Mouse (Mus musculus) urinary bladder, postnatal 4 days (tissue): Measurements from ENCODE around the gene Asic2.
A peak's percentile ranks its signal among the peaks of the same experiment; 100 is the strongest.

Source experiments
- DNase-seq, 2 experiments: peaks; one replicate each; pipeline ENCODE4 v3.0.0; 2021 to 2022; ENCODE audit warnings: low spot score in 2 of 2

Asic2 gene

DNA sequence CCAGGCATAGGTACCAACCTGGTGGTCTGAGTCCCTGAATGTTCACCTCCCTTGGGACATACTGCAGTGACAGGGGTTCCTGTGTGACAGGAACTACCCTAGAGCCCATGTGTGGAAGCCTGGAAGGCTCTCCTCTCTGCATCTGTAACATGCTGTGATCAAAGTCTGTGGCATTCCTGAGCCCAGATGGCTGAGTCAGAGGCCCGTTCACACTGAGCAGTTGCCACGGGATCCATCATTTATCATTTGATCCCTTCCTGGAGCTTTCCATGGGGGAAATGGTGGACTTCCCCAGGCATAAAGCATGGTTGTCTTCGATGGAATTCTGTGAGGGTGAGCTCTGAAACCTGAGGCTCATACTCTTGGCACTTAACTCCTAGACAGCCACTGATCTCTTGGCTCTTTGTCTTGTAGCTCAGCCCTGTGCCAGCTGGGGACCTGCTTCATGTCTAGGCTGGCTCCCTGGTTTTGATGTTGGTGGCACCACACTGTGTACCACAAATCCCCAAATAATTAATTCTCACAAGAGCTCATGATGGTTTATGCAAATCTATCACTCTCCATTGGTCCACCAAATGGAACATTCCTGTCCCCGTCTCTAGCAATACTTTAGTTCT, 1054.7 kb downstream of the Asic2 start:
- DNase-seq, result no peak

DNA sequence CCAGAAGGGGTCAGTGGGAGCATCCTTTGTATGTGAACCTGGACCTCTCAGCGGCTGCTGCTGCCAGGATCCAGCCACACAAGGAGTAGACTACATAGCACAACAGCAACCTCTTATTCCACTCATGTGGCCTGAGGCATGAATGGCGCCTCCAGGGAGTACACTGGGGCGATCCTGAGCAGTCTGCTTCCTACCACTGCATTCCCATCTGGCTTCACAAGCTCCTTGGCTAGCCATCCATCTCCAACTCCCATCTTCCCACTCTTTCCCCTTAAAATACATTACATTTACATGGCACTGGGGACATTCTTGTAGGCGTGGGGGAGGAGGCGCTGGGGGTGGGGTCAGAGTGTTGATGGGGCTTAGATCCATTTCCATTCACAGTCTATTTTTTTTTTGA, 1055.5 kb downstream of the Asic2 start:
- DNase-seq, result no peak

DNA sequence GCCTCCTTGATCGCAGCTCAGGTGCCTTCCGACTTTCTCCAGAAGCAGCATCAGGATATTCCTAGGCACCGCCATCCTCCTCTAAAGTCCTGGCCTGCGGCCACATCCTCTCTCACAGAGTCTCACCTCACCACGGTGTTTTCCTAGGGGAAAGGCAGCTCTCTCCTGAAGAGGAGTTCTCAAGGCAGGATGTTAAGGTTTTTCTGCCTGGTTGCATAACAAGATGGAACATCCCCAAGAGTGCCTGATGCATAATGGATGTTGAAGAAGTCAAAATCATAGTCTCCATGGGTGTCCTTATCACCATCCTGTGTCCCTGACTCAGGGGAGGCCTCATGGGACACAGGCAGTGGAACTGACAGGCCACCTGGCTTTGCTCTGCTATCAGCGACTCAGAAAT, 1060.4 kb downstream of the Asic2 start:
- DNase-seq, result no peak

DNA sequence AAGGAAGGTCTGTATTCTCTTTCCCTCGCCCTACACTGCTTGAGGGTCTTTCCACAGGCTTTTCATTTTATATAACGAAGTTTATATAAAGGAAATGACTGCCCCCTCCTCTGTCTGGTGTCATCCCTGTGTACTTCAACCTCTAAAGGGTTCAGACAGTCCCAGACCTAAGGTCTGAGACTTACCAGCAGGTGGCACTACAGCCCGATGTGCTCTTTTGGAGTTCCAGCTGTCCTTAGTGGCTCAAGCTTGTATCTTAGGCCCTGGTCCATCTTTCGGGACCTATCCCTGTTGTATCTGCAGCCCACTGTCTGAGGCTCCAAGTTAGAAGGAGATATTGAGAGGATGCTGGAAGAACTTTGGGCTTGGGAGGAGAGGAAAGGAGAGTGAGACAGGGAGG, 1061.8 kb downstream of the Asic2 start:
- DNase-seq, result peak in 1 of 2 experiments; percentile 30

DNA sequence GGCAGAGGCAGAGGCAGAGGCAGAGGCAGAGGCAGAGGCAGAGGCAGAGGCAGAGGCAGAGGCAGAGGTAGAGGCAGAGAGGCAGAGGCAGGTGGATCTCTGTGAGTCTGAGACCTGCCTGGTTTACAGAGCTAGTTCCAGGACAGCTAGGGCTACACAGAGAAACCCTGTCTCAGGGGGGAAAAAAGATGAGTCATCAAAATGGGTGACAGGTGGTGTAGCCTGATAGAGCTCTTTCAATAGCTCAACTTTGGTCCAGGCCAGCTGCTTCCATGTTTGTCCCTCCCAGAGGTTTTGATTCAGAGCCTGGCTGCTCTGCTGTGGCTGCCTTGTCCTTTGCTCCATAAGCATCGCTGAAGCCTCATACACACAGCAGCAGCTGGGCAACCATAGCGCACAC, 1063.7 kb downstream of the Asic2 start:
- DNase-seq, result no peak

DNA sequence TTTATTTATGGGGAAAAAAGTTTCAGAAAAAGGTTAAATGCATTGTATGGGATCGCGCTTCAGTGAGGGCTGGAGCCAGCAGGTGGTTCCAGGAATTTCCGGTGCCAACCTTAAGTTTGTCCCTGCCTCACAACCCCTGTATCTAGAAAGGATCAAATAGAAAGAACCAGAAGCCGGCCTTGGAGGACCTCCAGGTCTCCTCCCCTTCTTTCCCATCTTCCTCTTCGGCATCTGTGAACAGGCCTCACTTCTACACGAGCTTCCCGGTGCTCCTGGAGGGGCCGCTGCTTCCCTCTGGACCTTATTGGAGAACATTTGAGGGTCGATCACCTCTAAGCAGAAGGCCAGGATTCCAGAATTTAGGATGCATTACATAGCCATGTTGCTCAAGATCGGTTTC, 1064.8 kb downstream of the Asic2 start:
- no peak for DNase-seq

DNA sequence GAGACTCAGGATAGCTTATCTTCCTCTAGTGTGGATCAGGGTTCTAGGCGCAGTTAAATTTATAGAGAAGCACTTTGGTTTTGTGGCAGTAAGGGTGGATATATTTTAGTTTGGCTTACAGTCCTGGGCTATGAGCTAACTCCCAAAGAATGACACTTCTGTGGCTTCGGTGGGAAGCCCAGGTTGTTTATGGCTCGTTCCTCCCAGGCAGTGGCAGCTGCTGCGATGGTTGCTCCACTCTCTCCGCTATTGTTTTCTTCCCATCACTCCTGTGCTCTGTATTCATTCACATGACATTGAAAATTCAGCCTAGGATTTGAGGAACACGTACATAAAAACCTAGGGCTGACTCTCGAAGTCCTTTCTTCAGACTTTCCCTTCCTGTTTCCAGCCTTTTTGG, 1065.6 kb downstream of the Asic2 start:
- no peak for DNase-seq

DNA sequence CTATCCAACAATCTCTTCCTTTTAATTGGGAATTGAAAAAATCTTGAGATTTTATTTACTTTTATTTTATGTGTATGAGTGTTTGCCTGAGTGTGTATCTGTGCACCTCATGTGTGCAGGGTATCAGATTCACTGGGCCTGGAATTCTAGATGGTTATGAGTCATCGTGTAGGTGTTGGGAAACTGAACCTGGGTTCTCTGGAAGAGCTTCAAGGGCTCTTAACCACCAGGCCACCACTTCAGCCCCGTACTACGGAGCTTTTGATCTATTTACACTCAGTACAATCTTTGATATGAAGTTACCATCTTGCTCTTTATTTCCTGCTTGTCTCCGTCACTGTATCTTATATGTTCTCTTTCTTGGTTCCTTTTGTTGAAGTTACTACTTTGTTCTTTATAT, 1067.7 kb downstream of the Asic2 start:
- DNase-seq, result no peak

DNA sequence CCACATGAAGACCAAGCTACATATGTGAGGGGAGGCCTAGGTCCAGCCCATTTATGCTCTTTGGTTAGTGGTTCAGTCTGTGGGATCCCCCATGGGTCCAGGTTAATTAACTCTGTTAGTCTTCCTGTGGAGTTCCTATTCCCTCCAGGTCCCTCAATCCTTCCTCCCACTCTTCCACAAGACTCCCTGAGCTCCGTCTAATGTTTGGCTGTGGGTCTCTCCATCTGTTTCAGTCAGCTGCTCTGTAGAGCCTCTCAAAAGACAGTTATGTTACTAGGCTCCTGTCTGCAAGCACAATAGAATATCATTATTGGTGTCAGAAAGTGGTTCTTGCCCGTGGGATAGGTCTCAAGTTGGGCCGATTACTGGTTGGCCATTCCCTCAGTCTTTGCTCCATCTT, 1072.4 kb downstream of the Asic2 start:
- no peak for DNase-seq

DNA sequence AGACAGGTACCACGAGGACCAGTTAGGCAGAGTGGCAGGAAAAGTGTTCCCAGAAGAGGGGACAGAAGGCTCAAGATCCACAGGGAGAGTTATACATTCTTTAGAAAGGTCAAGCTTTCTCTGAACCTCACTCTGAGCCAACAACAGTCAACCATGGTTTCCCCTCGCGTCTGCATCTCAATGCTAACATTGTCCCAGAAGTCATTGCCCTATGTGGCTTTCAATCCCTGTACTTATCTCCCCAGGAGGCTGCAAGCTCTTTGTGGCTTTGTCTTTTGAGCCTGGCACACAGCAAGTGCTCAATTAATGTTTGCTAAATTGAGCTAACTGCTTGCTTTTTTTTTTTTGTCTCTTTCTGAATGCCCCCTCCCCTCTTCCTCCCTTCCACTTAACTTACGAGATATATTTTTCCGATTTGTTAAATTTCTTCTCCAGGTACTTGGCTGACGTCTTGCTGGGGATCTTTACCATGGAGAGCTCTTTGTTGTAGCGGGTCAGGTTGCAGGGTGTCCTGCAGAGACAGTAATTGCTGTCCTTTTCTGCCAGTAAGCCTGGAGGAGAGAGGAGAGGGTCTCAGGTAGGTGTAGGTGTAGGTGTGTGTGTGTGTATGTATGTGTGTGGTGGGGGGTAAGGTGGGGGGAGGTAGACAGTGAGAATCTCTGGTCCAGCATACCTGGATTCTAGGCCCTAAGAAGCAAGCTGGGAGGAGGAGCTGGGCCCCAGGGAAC, 1078.8 kb downstream of the Asic2 start:
- no peak for DNase-seq

DNA sequence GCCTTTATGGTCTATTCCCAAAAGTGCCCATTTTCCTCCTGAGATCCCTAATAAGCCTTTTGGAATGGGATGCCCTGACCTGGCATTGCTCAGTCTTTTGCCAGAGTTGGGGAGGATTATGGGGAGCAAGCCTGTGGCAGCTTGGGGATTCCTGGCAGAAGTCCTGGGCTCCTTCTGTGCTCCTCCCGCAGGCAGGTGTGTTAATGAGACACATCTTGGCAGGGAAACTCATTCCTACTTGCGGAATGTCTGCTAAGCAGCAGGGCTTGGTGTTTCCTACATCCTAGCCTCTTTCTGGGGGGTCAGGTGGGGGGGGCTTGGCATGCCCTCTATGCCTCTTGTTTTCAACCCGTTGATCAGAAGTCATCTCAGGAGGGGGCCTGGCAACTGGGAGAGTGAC, 1081.2 kb downstream of the Asic2 start:
- DNase-seq, result no peak

DNA sequence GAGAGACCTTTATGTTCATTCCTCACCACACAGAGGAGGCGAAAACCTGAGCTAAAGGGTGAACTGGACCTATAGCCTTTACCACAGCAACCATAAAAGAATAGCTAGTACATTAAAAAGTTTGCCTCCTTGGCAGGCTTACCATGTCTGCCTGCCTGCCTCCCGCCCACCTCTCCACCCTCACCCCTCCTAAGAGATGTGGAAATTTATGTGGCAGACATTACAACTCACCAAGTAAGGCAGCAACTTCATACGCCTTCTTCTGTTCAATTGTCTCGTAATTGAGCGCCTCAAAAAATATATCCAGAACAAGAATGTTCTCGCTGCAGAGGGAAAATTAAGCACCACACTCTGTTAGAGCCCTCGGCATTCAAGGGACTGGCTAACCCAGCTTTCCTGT, 1081.9 kb downstream of the Asic2 start:
- no peak for DNase-seq

DNA sequence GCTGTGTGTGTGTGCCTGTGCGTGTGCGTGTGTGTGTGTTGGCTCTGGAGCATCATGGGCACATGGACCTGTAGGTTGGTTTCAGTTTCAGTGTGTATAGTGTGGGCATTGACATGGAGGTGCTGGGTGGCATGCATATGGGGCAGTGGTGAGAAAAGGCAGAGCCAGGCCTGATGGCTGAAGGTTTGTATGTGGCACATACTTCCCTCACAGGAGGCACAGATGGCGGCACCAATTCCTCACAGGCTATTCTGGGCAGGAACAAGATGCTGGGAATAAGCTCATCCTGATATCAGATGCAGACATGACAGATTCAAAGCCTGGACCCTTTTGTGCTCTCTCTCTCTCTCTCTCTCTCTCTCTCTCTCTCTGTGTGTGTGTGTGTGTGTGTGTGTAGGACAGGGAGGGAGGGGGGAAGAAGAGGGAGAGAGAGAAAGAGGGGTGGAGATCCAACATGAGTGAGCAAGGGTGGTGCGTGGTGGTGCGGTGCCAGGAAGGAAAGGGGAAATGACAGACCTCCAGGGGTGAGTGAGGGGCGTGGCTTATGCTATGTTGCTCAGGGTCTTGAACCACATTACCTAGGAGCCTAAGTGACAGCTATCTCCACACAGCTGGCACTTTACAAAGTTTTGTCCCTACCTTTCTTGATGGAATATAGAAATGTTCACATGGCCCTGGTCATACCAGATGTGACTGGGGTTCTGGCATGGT, 1083.6 kb downstream of the Asic2 start:
- no peak for DNase-seq

DNA sequence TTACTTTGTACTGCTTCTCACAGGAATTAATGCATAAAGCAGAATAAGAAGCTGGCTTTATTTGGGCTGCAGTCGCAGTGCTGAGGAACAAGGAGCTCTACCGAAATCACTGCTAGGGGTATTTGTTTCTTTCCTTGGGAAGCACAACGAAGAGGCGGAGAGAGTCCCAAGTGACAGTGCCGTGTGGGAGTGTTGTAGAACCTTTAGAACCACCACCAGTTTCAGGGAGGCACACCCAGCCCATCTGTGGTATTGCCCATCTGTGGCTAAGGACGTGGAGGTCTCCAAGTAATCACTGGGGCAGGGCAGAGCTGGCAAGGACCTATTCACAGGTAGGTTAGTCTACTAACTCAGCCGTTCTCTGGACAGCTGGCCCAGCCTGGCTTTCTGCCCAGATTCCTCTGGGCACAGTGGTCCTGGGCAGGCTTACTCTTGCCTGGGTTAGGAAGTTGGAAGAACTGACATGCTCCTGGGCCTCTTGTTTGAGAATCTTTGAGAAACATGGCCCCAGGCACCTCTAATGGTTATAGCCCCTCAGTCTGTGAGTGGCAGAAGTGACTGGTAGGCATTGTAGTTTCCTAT, 1085.9 kb downstream of the Asic2 start:
- no peak for DNase-seq

DNA sequence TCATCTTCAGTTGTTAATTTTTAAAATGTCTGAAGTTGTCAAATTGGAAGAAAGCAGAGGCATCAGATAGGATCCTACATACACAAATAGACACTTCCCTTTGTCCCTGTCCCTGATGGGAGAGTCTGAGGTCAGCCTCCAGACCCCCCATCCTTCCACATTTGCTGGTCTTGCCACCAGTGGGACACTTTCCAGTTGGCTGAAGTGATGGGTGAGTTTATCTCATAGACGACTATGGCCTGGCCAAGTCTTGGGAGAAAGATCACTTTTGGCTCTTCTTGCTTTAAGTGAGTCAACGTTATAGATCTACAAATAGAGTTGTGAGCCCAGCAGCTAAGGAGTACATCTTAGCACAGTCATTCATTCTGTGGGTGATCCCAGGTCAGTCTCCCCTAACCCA, 1090.2 kb downstream of the Asic2 start:
- no peak for DNase-seq

DNA sequence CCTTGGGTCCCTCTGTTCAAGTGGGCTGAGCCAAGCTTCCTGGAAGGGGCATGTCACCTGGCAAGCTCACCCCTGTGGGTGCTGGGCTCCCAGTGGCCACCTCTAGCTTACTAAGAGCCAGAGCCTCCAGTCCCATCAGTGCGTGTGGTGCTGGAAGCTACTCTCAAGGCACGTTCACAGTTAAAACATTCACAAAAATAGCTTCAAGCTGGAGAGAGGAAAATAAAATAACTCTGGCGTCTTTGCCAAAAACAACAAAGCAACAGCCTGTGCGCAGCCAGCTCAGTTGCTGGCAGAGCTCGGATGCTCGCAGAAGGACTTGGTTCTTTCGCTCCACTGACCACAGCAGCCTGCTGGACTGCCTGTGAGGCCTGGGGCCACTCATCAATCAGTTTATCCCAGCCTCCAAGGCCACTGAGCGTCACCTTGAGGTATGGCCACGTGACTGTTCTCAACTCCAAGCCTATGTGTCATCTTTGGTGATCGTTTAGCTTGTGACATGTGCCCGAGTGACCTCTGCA, 1091.1 kb downstream of the Asic2 start:
- peak in 1 of 2 experiments; percentile 38 for DNase-seq

DNA sequence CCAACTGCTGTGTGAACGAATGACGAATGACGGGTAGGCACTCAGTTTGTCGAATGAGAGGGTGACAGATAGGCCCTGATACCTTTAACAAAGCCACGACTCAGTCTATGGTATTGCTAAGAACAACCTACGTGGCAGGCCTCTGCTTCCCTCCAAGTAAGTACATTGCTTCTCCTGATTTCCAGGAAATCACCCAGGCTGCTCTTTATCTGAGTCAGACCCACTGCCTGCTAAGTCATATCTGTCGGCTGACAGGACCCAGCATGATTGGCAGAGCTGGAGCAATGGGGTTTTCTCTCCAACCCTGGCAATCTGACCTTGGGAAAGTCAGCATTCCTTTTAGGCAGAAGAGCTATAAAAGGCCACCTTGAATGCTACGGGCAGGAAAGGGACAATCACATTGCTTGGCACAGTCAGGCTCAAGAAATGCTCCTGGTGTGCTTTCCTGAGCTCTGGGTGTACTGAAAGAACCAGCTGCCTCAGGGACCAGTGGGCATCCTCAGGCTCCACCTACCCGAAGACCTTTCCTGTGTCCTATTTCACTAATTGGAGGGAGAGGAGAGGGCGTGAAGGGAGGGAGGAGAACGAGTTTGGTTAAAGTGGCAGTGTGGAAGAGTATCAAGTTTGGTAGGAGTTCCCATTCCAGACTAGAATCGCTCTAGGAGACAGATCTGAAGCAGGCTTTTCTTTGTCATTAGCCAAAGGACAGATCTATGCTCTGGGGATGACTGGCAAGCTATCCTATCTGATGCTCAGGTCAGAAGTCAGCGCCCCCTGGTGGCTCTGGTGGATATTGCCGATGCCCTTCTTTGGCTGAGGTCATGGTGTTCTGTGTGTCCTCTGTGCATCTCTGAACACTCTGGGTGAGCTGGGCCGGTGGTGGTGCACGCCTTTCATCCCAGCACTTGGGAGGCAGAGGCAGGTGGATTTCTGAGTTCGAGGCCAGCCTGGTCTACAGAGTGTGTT, 1095.5 kb downstream of the Asic2 start:
- peak in 1 of 2 experiments; percentile 27 for DNase-seq

DNA sequence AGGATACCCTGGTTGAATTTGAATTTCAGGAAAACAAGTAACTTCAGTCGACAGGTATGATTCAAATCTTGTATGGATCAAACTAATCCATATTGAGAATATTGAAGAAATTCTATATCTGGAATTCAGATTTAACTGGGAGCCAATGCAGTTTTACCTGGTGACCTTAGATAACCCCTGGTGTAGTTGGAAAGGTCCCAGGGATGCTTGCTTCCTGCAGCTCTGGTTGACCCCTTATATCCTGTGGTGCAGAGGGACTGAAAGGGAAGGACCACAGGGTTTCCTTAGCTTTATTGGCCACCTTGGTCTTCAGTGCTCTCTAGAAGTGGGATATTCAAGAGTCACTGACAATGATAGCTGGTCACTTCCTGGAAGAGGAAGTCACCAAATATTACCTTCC, 1100.2 kb downstream of the Asic2 start:
- no peak for DNase-seq

DNA sequence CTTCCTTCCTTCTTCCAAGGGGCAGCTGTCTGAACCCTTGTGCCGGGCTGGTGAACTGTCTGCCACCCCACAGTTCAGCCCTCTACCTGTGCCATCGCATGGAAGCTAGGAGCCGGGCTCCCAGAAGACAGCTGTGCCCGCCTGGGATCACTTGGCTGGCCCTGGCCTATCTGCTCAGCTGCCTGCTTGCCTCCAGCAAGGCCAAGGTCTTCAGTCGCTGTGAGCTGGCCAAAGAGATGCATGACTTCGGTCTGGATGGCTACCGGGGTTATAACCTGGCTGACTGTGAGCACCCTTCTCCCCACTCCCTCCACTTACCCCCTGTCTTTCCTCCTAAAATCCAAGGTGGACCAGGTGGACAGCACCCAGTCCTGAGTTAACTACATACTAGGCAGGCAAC, 1105.3 kb downstream of the Asic2 start:
- no peak for DNase-seq

DNA sequence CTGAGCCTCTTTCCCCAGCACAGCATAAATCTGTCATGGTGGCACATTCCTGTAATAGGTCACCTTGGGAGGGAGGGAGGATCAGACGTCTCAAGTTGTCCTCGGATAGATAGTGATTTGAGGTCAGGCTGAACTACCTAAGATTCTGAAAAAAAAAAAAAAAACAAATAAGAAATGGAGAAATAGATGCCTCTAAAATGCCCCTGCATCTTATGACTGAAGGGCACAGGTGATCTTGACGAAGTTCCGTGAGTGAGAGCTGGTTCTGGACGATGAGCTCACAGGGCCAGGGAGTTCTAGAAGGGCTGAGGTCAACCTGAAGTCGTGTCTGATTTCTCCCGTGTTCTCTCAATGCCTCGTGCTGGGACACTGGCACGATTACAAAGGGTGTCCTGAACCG, 1110.2 kb downstream of the Asic2 start, which contains the start of gene Spaca3:
Spaca3 (plus strand) TSS at position 301 of the 400 bp plus-strand sequence.
- no peak for DNase-seq

DNA sequence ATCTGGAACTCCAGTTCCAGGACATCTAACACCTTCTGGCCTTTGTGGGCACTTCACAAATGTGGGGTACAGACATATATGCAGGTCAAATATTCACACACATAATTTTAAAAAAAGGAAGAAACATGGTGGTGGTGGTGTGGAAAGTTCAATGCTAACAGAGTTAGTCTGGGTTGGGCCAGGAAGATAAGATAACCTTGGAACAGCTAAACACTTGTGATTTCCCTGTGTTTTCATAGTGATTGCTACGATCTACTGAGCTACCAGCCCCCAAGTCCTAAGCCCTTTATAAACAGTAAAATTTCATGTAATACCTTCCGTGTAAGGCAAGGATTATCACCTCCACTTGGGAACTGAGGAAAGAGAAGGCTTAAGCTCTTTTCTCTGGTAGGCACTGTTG, 1111.4 kb downstream of the Asic2 start:
- DNase-seq, result no peak
